Mouse (Mus musculus): Measurements from ENCODE around the gene Il1f6. TPM values are rescaled to one million over a fixed set of nuclear protein-coding genes. Genes with fewer than 3 reads are reported as not detected.
A peak's percentile ranks its signal among the peaks of the same experiment; 100 is the strongest.
"Not testable (repeated sequence)": the region's sequence is repeated elsewhere in the genome, so short reads cannot be mapped to it uniquely, and the experiment has no call there.

The Il1f6 gene
- total RNA-seq (2021), result not detected
- long read RNA-seq, experiment 1, result 0 reads
- long read RNA-seq, experiment 2, result 0 reads

DNA sequence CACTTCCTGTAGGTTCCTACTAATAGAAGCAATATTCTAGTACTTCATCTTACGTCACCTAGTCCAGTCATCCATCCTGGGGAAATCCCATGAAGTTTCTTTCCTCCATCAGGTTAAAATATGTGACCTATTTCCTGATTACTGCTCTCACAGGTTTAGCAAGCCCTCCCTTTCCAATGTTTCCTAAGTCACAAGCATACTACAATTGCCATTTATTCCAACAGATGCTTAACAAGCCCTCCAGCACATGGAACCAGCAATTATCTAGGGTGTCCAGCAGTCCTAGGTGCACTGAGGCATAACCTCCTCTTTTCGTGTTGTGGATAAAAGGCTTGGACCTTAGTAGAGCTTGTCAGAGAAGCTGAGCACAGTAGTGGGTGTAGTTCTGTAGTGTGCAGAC is at the start of gene Il1f6:
Gene Il1f6 (plus strand): TSS at position 301 of the 400 bp plus-strand sequence.
- DNase-seq, result no peak

DNA sequence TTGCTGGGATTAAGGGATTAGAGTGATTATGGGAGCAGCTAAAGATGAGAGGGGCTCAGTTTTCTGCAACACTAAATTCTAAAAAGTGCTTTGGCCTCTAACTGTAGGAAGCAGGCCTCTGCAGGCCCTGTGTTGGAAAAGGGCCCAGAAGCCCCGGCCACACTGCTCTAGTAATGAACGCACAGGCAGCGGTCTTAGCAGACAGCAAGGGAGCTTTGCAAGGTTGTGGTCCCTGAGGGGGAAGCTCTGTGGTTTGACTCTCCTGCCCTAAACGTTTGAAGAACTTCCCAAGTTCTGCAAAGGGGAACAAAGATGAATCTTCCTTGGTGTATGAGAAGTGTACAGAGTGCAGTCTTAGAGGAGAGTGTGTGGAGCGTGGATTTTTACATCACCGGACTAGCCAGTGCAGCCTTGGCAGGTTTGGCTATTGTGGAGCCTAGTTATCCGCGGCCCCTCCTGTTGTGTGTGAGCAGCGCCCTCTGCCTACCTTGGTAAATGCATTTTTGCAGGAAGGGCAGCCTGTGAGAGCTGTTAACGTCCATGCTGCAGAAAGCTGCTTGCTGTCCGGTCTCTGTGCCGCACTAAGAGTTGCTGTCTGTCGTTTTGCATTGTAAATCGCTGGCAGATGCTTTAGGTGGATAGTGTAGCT is 33.4 kb upstream of the Il1f6 start:
- peak; percentile 18 to 22 for DNase-seq

DNA sequence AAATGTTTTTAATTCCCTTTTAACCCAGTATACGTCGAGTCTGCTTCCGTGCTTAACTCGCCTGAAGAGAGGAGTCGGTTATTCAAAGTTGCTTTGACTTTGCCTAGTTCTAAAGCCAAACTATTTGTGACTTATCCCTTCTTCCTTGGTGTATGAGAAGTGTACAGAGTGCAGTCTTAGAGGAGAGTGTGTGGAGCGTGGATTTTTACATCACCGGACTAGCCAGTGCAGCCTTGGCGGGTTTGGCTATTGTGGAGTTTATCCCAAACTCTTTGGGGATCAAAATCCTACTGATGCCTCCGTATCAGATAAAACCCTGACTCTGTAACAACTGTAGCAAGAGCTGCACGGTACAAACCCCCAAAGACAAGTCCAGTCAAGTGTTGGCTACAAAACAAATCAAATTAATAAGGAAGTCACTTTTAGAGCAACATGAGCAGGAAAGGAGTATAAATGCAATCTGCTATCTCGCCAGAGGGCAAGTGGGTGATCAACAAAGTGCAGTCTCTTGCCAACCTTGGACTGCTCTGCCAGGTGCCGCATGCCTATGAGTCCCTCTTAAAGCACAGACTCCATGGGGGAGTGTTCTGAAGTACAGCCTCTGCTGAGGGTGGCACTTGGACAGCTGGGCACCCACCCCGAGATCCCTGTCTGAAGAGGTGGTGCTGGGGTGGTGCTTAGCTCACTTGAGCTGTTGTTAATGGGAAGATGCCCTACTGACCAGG is 32.6 kb upstream of the Il1f6 start:
- not testable (repeated sequence) for DNase-seq

DNA sequence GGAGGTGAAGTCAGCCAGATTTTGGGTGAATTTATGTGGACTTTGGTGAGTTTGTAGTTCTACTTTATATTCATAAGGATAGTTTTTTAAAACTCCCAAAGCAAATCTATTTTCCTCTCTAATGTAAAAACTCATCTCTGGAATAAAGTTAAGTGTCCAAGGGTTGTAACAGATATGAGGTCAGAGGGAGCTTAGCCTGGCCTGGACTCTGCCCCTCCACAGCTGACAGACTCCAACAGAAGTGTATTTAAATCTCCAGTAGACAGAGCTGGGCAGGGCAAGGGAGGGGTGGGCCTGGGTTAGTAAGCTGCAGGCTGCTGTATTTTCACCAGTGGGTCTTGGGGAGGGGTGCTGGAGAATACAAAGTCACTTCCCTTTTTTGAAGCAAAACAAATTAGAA is 31.1 kb upstream of the Il1f6 start:
- DNase-seq, result not testable (repeated sequence)

DNA sequence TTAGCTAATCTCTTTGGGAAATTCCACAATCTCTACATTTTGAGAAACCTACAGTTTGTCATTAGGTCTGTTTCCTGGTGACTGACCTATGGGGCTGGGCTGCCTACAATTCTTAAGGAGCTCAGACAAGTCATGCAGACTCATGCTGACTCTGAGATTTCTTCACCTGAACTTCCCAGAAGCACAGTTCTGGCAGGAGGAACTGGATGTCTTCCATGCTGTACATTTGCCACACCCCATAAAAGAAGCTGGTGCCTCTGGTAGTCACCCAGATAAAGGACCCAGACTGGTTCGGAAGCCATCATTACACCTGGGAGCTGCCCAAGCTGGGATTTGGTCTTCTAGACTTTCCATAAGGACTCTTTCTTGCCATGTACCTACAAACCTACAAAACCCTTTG is 29.0 kb upstream of the Il1f6 start, which contains the start of gene Il1f9:
Gene Il1f9 (plus strand): TSS at position 301 of the 400 bp plus-strand sequence.
- DNase-seq, result no peak

DNA sequence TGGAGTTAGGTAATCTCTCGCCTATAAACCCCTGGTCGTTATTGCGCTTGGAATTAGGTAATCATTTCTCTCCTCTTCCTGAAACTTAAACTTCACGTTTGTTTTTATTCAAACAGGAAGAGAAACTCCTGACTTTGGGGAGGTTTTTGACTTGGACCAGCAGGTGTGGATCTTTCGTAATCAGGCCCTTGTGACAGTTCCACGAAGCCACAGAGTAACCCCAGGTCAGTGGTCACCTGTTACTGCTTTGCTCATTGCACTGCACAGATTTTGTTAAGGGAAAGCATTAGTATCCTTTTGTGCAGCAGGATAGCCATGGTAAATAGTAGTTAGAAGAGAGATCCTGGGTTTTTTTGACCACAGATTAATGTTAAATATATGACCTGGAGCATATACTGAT is 27.6 kb upstream of the Il1f6 start:
- no peak for DNase-seq

DNA sequence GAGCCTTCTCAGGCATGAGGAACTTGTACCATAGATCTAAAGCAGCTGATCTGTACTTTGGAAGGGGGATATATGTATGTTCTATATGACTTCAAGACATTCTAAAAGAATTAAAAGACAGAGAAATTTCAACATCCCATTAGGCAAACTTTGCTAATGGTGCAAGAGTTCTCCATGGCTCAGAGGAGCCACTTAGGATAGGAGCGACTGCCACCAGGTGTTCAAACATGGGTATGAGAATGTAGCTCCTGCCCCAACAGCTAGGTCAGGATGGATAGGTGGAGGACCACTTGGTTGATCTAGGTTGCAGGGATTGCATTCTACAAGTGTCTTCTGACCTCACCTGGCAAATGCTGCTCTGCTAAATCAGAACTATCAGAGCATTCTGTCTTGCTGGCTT is 27.0 kb upstream of the Il1f6 start:
- DNase-seq, result no peak

DNA sequence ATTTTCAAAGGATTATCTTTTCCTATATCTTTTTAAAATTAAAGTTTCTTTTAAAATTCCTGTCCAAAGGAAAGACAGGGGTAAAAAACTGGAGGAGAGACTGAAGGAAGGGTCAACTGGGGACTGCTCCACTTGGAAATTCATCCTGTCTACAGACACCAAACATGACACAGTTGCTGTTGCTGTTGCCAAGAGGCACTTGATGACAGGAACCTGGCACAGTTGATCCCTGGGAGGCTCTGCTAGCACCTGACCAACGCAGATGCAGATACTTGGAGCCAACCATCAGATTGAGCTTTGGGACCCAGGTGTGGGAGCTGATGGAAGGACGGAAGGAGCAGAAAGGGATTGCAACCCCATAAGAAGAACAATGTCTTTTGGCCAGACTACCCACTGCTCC is 12.0 kb downstream of the Il1f6 start:
- peak; percentile 22 to 23 for DNase-seq

DNA sequence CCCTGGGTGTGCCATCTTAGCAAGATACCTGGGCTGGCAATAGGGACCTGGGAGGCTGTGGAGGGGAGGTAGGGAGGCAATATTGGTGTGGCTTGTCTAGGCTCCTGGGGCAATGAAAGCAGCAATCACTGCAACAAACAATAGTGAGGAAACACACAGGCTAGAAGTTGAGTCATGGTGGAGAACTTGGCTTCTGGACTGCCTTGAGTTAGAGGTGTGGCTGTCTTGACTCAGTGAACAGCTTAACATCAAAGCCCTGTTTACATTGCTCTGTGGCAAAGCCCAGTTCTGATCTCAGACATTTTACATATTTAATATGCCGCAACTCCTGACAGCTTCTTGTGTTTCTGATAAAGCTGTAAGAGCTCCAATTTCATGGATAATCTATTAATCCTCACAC is 52.3 kb downstream of the Il1f6 start:
- DNase-seq, result no peak

DNA sequence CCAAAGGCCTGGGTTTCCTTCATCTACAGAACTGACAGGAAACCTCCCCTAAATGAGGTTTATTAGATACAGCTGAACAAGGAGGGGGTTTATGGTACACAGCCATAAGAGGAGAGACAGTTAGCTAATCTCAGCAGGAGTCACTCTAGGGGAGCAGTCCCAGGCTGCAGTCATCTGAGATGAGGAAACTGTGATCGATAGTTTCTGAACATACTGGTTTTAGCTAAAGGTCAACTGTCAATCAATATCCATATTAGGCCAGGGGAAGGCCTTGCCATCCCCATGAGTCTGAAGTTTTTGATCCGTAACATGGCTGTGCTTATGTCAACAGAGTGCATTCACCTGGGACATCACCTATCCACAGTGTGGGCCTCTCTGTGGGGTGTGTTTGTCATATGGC is 58.4 kb downstream of the Il1f6 start:
- no peak for DNase-seq

DNA sequence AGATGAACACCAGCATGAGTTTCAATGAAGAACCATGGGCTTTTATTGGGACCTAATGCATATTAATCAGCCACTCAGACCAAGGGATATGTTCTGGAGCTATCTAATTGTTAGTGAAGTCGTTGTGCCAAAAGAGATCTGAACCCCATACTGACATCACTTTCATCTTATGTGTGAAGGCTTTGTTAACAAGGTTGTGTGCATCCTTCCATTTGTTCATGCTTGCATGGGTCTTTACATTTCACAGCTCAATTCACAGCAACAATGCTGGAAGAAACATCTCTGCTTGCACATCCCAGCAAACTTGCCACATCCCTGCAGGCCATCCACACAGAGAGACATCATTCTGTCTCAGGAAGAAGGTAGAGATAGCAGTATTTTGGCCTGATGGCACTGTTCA is 59.9 kb downstream of the Il1f6 start:
- DNase-seq, result no peak

Other genes with a start within 250 kb of the Il1f6 start
- gene Hnmt, start 166.0 kb upstream of the Il1f6 start, total RNA-seq (2021), result 10 to 100 TPM; 16.3 to 22.0 TPM
- not detected for gene Tbpl2, start 118.8 kb upstream of the Il1f6 start, total RNA-seq (2021)
- not detected for gene Il1f8, start 62.3 kb upstream of the Il1f6 start, total RNA-seq (2021)
- under 1 TPM in 1 of 2 experiments, not detected in 1; 0.15 TPM for gene Il1f9, start 28.9 kb upstream of the Il1f6 start, total RNA-seq (2021)
- gene Il1f5, start 61.5 kb downstream of the Il1f6 start, total RNA-seq (2021), result not detected
- not detected for gene Il1f10, start 75.8 kb downstream of the Il1f6 start, total RNA-seq (2021)
- gene Il1rn, start 121.4 kb downstream of the Il1f6 start, total RNA-seq (2021), result under 1 TPM in 1 of 2 experiments, not detected in 1; 0.41 TPM
- gene Psd4, start 152.2 kb downstream of the Il1f6 start, total RNA-seq (2021), result 1 to 10 TPM; 1.0 to 3.1 TPM